Comparison of ENCODE assay signal across 28 mouse cellular contexts in the genomic region with DNA sequence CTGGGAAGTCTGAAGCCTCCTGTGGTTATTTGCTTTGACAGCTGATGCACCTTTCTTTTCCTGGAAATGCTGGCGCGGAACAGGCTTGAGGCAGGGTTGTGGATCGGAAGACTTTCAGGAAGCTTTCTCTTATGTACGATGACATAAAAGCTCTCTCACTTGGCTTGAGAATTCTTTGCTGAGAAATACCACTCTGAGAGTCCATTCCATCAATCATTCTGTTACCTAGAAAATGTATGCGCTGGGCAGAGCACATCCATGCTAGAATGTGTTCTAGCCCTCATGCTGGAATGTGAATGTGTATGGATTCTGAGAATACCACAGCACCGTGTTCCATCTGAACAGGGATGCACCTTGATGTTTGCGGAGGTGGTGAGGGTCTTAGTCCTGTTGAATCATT. TPM values are rescaled to one million over a fixed set of nuclear protein-coding genes. Genes with fewer than 3 reads are reported as not detected.
"Had no signal": no experiment of that assay in that cellular context is flagged by ENCODE, and none has a peak within 500 bp of the region (broad histone marks: within the 10 kb centered on the region; RNA-seq: fewer than 3 reads in every experiment).

No protein-coding gene starts in this region.

- H3K27ac ChIP-seq: heart, adult 2 months; heart, embryonic 13.5 days; heart, embryonic 15.5 days; hindbrain, embryonic 13.5 days; hindbrain, embryonic 15.5 days; hindbrain, postnatal 0 days; kidney, embryonic 15.5 days; kidney, postnatal 0 days; limb, embryonic 12.5 days; liver, embryonic 13.5 days had no signal

- H3K4me1 ChIP-seq: heart, embryonic 13.5 days; heart, embryonic 15.5 days; hindbrain, embryonic 13.5 days; hindbrain, embryonic 15.5 days; kidney, embryonic 15.5 days; limb, embryonic 12.5 days had no signal

- H3K4me3 ChIP-seq: heart, adult 2 months; heart, embryonic 13.5 days; heart, embryonic 15.5 days; hindbrain, embryonic 13.5 days; hindbrain, embryonic 15.5 days; kidney, embryonic 15.5 days; limb, embryonic 12.5 days; liver, embryonic 13.5 days had no signal

- H3K9ac ChIP-seq: heart, embryonic 13.5 days; heart, embryonic 15.5 days; hindbrain, embryonic 13.5 days; hindbrain, embryonic 15.5 days; kidney, embryonic 15.5 days; limb, embryonic 12.5 days; liver, embryonic 13.5 days had no signal

- DNase-seq: gastrocnemius, postnatal 14 days; gastrocnemius, postnatal 36 days; heart, adult 11 months; heart, adult 2 months; heart, postnatal 14 days; heart, postnatal 36 days; kidney, adult 11 months; kidney, adult 2 months; kidney, adult 9 months; kidney, postnatal 14 days; kidney, postnatal 36 days; layer of hippocampus, adult 9-11 months; layer of hippocampus, postnatal 36 days; left cerebral cortex, postnatal 4 days; liver; liver, embryonic 13.5 days had no signal

- H3K9me3 ChIP-seq: heart, embryonic 15.5 days; hindbrain, embryonic 13.5 days; hindbrain, embryonic 15.5 days; kidney, embryonic 15.5 days; limb, embryonic 12.5 days; liver, embryonic 13.5 days had no signal

- H3K27me3 ChIP-seq: heart, embryonic 13.5 days; heart, embryonic 15.5 days; hindbrain, embryonic 13.5 days; hindbrain, embryonic 15.5 days; kidney, embryonic 15.5 days; limb, embryonic 12.5 days; liver, embryonic 13.5 days had no signal

- H3K4me2 ChIP-seq: heart, embryonic 11.5 days; heart, embryonic 13.5 days; heart, embryonic 15.5 days; hindbrain, embryonic 13.5 days; hindbrain, embryonic 15.5 days; kidney, embryonic 15.5 days; limb, embryonic 12.5 days; liver, embryonic 11.5 days; liver, embryonic 13.5 days had no signal

- ATAC-seq: hindbrain, postnatal 0 days; intestine, embryonic 16.5 days had no signal

- H3K36me3 ChIP-seq: heart, embryonic 13.5 days; heart, embryonic 15.5 days; hindbrain, embryonic 13.5 days; hindbrain, embryonic 15.5 days; kidney, embryonic 15.5 days; limb, embryonic 12.5 days; liver, embryonic 13.5 days had no signal

RNA-seq across cellular contexts. Expression of a gene that starts 15.1 kb away (rescaled TPM):
- polyA plus RNA-seq: hindbrain, embryonic 13.5 days; hindbrain, embryonic 15.5 days had no signal

RNA-seq across cellular contexts. Expression of a gene that starts 51.1 kb away (rescaled TPM):
- polyA plus RNA-seq: heart, embryonic 11.5 days; heart, embryonic 13.5 days; hindbrain, embryonic 11.5 days; hindbrain, embryonic 13.5 days; hindbrain, embryonic 15.5 days; hindbrain, postnatal 0 days; limb, embryonic 12.5 days had no signal
